Mouse (Mus musculus): Measurements from ENCODE around the gene Sfxn5.

Sfxn5 gene

GRCm38 (mm10) chr6:85333000-85333669 lies at the start of gene Sfxn5:
Gene Sfxn5 (minus strand): TSS chr6:85333422.
- DNase-seq: peak; percentile 98

DNA sequence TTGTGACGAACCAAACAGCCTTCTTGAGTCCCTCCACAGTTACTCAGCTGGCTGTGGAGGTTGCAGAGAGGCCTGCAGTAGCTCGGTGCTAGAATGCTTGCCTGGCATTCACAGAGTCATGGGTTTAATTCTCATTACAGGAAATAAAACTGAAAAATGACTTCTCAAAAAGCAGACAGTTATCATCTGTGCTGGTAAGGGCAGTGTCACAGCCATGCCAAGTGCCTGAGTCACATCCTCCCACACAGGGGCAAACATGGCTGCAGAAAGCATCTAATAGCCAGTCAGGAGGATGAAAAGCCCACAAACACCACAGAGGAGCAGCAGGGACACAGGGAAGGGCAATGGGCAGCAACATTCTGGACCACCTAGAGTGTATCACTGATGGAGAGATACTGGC lies 49.6 kb upstream of the Sfxn5 start:
- DNase-seq: no peak

GRCm38 (mm10) chr6:85381648-85382020 lies 48.4 kb upstream of the Sfxn5 start:
- no peak for DNase-seq

- no peak for DNase-seq
Measured at GRCm38 (mm10) chr6:85380901-85381647, 47.9 kb upstream of the Sfxn5 start.

GRCm38 (mm10) chr6:85380201-85380900 lies 47.1 kb upstream of the Sfxn5 start:
- DNase-seq: peak; percentile 75 to 80

DNA sequence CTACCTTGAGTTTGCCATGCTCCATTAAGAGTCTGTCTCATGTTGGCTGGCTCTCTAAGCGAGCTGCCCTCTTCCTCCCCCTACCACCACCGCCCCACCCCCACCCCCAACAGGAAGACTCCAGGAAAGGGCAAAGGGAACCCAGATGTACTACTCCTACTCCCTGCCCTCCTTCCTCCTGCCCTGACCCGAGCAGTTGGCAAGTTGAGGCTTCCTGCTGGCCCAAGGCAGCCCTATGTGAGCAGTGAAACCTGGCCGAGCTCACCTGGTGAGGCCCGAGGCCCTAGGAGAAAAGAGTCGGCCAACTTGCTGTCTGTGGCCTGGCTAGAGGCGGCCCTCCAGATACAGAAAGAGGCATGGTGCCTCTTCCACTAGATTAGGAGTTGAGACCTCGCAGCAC lies 45.4 kb upstream of the Sfxn5 start:
- DNase-seq: no peak

DNA sequence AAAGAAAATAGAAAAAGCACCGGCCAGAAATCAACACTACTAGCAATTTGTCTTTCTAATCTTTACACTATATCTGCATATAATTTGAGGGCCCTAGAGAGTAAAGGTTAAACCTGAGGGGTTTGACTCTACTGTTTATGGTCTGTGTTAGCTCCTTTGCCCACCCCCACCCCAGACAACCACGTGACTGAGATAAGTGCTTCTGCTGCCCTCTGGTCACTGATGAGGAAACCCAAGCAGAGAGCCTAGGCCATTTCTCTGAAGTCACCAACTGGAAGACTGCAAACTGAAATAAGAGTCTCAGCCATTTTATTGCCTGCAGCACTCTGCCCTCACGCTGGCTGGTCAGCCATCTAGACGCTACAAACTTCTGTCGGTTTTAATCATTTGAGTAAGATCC lies 44.7 kb upstream of the Sfxn5 start:
- no peak for DNase-seq

GRCm38 (mm10) chr6:85377066-85377734 lies 44.0 kb upstream of the Sfxn5 start:
- no peak for DNase-seq

GRCm38 (mm10) chr6:85374734-85375114 lies 41.5 kb upstream of the Sfxn5 start:
- DNase-seq: peak; percentile 95 to 97

- DNase-seq: peak in 1 of 2 experiments; percentile 44
Measured at GRCm38 (mm10) chr6:85373951-85374733, 40.9 kb upstream of the Sfxn5 start, which contains the start of gene Rab11fip5. Gene Rab11fip5 (minus strand): TSS chr6:85374634.

- DNase-seq: no peak
Measured at GRCm38 (mm10) chr6:85373066-85373860, 40.0 kb upstream of the Sfxn5 start.

DNA sequence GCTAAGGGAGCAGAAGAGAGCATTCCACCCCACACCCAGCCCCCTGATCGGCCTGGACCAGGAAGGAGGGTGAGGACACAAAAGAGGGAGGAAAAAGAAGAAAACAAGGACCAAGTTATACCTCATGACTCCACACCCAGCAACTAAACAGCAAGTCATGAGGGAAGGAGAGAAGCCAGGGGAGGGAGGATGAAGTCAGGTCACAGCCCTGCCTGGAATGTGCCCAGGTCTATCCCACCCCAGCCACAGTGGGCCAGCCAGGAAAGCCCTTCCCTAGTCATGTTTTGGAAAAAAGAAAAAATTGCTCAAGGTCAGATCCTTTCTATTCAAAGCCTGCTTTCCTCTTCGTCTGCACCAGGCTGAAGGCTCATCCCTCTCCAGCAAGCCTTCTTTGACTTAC lies 39.3 kb upstream of the Sfxn5 start:
- no peak for DNase-seq

GRCm38 (mm10) chr6:85371859-85372405 lies 38.7 kb upstream of the Sfxn5 start:
- DNase-seq: no peak

- no peak for DNase-seq
Measured at GRCm38 (mm10) chr6:85370666-85371430, 37.6 kb upstream of the Sfxn5 start.

- no peak for DNase-seq
Measured at GRCm38 (mm10) chr6:85370041-85370440, 36.8 kb upstream of the Sfxn5 start.

DNA sequence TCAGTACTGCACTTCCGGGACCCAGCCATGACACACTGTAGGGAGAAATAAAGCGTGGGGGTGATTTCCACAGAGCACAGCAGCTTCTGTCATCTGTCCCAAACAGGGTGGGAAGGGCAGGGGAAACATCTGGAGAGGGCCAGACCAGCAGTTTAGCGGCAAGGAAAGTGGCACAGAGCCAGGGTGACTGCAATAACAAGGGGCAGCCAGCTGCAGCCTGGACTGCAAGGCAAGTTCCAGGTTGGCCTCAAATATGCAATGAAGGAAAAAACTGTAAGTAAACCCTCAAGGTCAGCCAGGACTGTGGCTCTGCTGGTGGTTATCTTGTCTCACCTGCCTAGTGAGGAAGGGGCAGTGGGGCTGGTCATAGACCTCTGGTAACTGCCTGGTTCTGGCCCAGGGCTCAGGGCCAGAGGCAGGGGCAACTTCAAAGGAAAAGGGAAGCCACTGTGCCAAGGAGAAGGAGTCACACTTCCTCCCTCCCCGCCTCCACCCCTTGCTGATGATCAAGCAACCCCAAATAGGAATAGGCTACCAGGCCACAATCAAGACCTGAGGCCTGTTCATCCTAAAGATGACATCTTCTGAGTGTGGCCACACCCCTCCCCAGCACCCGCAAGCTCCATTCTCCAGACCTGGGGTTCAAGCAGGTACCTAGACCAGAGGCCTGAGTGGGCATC lies 36.1 kb upstream of the Sfxn5 start:
- no peak for DNase-seq

GRCm38 (mm10) chr6:85368722-85369121 lies 35.5 kb upstream of the Sfxn5 start:
- no peak for DNase-seq

DNA sequence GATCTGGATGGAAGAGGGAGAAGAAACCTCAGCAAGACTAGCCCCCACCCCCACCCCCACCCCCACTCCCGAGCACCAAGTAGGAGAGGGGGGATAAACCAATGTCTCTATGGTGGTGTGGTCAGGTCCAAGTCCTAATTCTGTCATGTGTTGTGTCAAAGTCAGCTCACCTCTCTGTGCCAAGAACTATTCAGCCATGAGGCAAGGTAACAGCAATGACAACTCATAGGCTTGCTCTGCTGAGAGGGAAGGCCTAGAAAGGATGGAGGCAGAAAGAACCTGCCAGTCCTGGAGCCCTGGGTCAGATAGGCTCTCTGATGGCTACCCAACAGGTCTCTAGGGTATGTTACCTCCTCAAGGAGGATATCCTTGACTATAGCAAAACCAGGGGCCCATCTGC lies 34.9 kb upstream of the Sfxn5 start:
- DNase-seq: no peak

- DNase-seq: no peak
Measured at GRCm38 (mm10) chr6:85366387-85366786, 33.2 kb upstream of the Sfxn5 start.

DNA sequence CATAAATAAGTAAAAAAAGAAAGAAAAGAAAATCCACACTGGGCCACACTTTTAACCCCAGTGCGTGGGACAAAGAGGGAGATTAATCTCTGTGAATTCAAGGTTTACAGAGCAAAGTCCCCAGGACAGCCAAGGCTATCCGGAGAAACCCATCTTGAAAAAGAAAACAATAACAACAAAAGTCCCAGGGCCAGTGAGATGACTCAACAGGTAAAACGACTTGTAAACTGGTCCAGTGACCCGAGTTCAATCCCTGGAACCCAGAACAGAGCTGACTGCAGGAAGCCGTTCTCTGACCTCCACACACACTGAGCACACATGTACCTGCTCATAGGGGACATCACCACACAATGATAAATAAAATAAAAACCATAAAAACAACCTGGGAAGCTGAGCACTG lies 31.2 kb upstream of the Sfxn5 start:
- no peak for DNase-seq

Data from cerebellum, postnatal 36 days (tissue).